Mouse (Mus musculus) kidney, adult 9 months (tissue): ENCODE results near the gene Cldn34b4.

Source experiments
- DNase-seq: peaks from one replicate; pipeline ENCODE4 v3.0.0; 2022

The Cldn34b4 gene

GRCm38 (mm10) chrX:76393050-76393449 is at the start of gene Cldn34b4:
Cldn34b4 (plus strand) TSS chrX:76393350.
- DNase-seq: no peak
